Mouse (Mus musculus) inflammation-experienced regulatory T-cells (primary cell): ENCODE data around the gene Defb21. TPM values are rescaled to one million over a fixed set of nuclear protein-coding genes. Genes with fewer than 3 reads are reported as not detected.

Source experiments
- polyA plus RNA-seq, 2 experiments: library from polyadenylated mRNA; unstranded; fragments of 100-300 nt; shearing (Covaris generic); gene quantifications; one replicate each; pipeline ENCODE4 v1.2.1; 2017

Gene Defb21
- not detected for polyA plus RNA-seq

DNA sequence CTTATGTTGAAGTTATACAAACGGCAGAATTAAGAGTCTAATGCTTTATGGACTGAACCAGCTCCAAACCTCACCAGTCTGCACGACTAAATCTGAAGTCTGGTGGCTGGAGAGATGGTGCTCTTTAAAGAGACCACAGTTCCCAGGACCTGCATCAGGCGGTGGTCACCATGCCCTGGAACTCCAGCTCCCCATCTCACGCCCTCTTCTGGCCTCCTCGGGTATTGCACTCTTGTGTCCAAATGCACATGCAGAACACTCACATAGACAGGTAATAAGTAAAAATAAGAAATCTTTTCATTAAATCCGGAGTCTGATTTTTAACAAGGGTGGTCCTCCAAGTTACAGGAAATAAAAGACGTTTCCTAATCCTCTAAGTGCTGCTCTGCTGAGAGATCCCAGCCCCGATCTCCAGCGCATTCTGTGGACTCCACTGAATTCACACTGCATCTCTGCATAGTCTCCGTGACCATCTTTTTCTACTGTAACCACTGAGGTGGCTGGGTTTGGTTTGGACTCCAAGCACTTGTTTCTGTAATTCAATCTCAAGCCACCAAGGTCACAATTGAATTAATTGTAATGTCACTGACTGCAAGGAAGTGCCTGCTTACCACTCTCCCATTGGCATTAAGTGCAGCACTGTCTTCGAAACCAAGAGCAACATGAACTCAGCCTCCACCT is at the start of gene Defb21:
Gene Defb21 (plus strand): TSS at position 631 of the 681 bp plus-strand sequence.

GRCm38 (mm10) chr2:152539944-152540710 is 32.4 kb upstream of the Defb21 start, which contains the start of gene Defb29:
Defb29 (minus strand) TSS chr2:152540098.

DNA sequence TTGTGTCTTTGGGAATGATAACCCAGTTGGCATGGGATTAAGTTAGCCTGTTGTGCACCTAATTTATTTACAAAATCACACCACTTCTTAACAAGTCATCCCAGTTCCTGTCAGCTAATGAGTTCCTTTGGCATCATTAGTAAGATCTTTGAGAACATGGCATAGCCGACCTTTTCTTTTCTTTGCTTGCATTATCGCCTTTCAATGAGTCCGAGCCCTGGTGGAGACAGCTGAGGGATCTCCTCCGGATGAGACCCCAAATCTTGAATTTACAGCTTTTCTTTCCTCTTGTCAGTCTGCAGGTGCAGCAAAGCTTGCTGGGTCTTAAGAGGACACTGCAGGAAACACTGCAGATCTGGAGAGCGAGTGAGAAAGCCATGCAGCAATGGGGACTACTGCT is 3.5 kb upstream of the Defb21 start, which contains the start of gene Gm17416:
Gene Gm17416 (plus strand): TSS at position 301 of the 400 bp plus-strand sequence.

GRCm38 (mm10) chr2:152580107-152580506 is 7.6 kb downstream of the Defb21 start, which contains the start of gene Defb19:
Defb19 (minus strand) TSS chr2:152580312.

GRCm38 (mm10) chr2:152599299-152599698 is 26.8 kb downstream of the Defb21 start, which contains the start of gene Defb45:
Defb45 (minus strand) TSS chr2:152599399.

DNA sequence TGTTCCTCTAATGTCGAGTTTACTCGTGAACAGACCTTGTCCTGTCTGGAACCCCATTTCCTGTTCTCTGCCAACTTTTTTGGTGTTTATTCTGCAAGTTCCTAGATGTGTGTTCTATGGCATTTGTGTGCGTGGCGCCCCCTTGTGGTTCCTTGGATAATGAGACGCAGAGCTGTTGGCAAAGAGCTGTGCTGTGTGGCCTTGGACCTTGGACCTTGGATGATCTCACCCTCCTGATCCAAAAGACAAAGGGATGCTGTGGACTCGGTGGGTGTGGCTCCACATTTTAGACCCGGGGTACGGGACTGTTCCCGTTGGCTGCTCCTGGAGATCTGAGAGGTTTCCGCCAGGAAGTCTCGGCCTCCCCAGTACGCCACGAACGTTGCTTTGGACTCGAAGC is 31.5 kb downstream of the Defb21 start, which contains the start of gene Defb36:
Gene Defb36 (plus strand): TSS at position 271 of the 400 bp plus-strand sequence.

GRCm38 (mm10) chr2:152622953-152623352 is 50.4 kb downstream of the Defb21 start, which contains the start of gene Defb25:
Defb25 (minus strand) TSS chr2:152623053.

Other genes starting within 250 kb of the Defb21 start
- 100 to 1,000 TPM; 268 to 303 TPM for gene Rbck1, start 240.1 kb upstream of the Defb21 start, polyA plus RNA-seq
- gene Trib3, start 228.7 kb upstream of the Defb21 start, polyA plus RNA-seq, result 1 to 10 TPM; 2.4 to 2.8 TPM
- gene Nrsn2, start 196.1 kb upstream of the Defb21 start, polyA plus RNA-seq, result 1 to 10 TPM in 1 of 2 experiments, not detected in 1; 1.7 TPM
- gene Sox12, start 174.7 kb upstream of the Defb21 start, polyA plus RNA-seq, result 1 to 10 TPM in 1 of 2 experiments, under 1 TPM in 1; 0.96 to 1.0 TPM
- 1 to 10 TPM; 3.2 to 5.2 TPM for gene Zcchc3, start 157.7 kb upstream of the Defb21 start, polyA plus RNA-seq
- under 1 TPM in 1 of 2 experiments, not detected in 1; 0.32 TPM for gene 6820408C15Rik, start 157.2 kb upstream of the Defb21 start, polyA plus RNA-seq
- not detected for gene Defb23, start 108.1 kb upstream of the Defb21 start, polyA plus RNA-seq
- not detected for gene Defb20, start 95.7 kb upstream of the Defb21 start, polyA plus RNA-seq
- gene Defb22, start 82.6 kb upstream of the Defb21 start, polyA plus RNA-seq, result under 1 TPM in 1 of 2 experiments, not detected in 1; 0.93 TPM
- gene Defb26, start 61.1 kb upstream of the Defb21 start, polyA plus RNA-seq, result not detected
- not detected for gene Defb28, start 54.5 kb upstream of the Defb21 start, polyA plus RNA-seq
- not detected for gene Defb29, start 32.6 kb upstream of the Defb21 start, polyA plus RNA-seq
- not detected for gene Gm17416, start 3.4 kb upstream of the Defb21 start, polyA plus RNA-seq
- gene Defb19, start 7.6 kb downstream of the Defb21 start, polyA plus RNA-seq, result 1 to 10 TPM in 1 of 2 experiments, not detected in 1; 1.0 TPM
- not detected for gene Defb45, start 26.7 kb downstream of the Defb21 start, polyA plus RNA-seq
- under 1 TPM in 1 of 2 experiments, not detected in 1; 0.86 TPM for gene Defb36, start 31.6 kb downstream of the Defb21 start, polyA plus RNA-seq
- not detected for gene Defb25, start 50.3 kb downstream of the Defb21 start, polyA plus RNA-seq
- not detected for gene Rem1, start 54.2 kb downstream of the Defb21 start, polyA plus RNA-seq
- gene H13, start 96.7 kb downstream of the Defb21 start, polyA plus RNA-seq, result 100 to 1,000 TPM; 196 to 218 TPM
- gene Mcts2, start 114.3 kb downstream of the Defb21 start, polyA plus RNA-seq, result 10 to 100 TPM in 1 of 2 experiments, 1 to 10 TPM in 1; 4.9 to 10.2 TPM
- under 1 TPM; 0.40 to 0.46 TPM for gene Id1, start 163.5 kb downstream of the Defb21 start, polyA plus RNA-seq
- 1 to 10 TPM in 1 of 2 experiments, under 1 TPM in 1; 0.36 to 1.8 TPM for gene Cox4i2, start 181.4 kb downstream of the Defb21 start, polyA plus RNA-seq